Mouse (Mus musculus): ENCODE results near the gene Lrrc74a. TPM values are rescaled to one million over a fixed set of nuclear protein-coding genes. Genes with fewer than 3 reads are reported as not detected.

Gene Lrrc74a
- polyA plus RNA-seq, 1 experiment from 2014 or later, result not detected

DNA sequence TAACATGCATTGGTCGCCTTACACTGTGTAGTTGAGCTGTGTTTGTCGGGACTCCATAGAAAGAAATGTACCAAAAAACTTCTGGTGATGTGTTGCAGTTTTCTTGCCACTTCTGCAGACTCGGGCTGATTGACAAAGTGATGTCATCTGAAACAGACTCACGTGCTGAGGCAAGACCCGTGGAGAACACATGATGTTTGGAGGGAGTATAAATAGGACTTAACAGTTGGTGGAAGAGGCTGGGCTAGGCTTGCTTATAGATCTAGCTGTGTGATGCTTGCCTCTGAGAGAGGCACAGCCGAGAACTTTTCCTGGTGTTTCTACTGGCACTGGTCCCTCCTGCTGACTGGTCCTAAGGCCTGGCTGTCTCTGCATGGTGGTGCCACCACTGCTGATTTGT, 29.9 kb downstream of the Lrrc74a start:
- ATAC-seq, result no peak
- Histone ChIP-seq H3K9ac (ENCODE audit: low read depth, low read length) (no peak overlapping the region), H3K27me3 (replicated peaks; ENCODE audit: control insufficient read depth, insufficient read depth, low read length) (no peaks in the 10 kb centered on the region), H3K27ac (ENCODE audit: low read length) (no peak overlapping the region), H3K4me1 (ENCODE audit: control insufficient read depth, insufficient read depth, low read length) (0 out of 2 replicates have a peak, but pooled peaks cover 3% of the 10 kb centered on the region), H3K4me2 (ENCODE audit: low read depth, low read length) (no peak overlapping the region), H3K9me3 (ENCODE audit: control insufficient read depth, low read length) (no peaks in the 10 kb centered on the region), H3K4me3 (ENCODE audit: low read length) (no peak overlapping the region), H3K36me3 (ENCODE audit: control insufficient read depth, insufficient read depth, low read length) (no peaks in the 10 kb centered on the region)
- 68% methylated on average over 6 of the region's 6 CpGs for WGBS

GRCm38 (mm10) chr12:86766467-86766866, 32.3 kb downstream of the Lrrc74a start:
- 85% methylated on average over 8 of the region's 8 CpGs for WGBS
- H3K9ac ChIP-seq (ENCODE audit: low read depth, low read length), result no peak overlapping the region
- no peak overlapping the region for H3K4me3 ChIP-seq (ENCODE audit: low read length)
- no peak overlapping the region for H3K27ac ChIP-seq (ENCODE audit: low read length)
- 0 out of 2 replicates have a peak, but pooled peaks cover 3% of the 10 kb centered on the region for H3K4me1 ChIP-seq (ENCODE audit: control insufficient read depth, insufficient read depth, low read length)
- H3K36me3 ChIP-seq (ENCODE audit: control insufficient read depth, insufficient read depth, low read length), result no peaks in the 10 kb centered on the region
- ATAC-seq, result no peak
- no peaks in the 10 kb centered on the region for H3K9me3 ChIP-seq (ENCODE audit: control insufficient read depth, low read length)
- H3K27me3 ChIP-seq (replicated peaks; ENCODE audit: control insufficient read depth, insufficient read depth, low read length), result no peaks in the 10 kb centered on the region
- no peak overlapping the region for H3K4me2 ChIP-seq (ENCODE audit: low read depth, low read length)

- ATAC-seq, result peak; percentile 34; the same call in 1 of the 2 replicates
- Histone ChIP-seq H3K4me1 (ENCODE audit: control insufficient read depth, insufficient read depth, low read length) (peaks cover 3% of the 10 kb centered on the region; the same call in 1 of the 2 replicates), H3K4me3 (ENCODE audit: low read length) (no peak overlapping the region), H3K36me3 (ENCODE audit: control insufficient read depth, insufficient read depth, low read length) (no peaks in the 10 kb centered on the region), H3K27me3 (replicated peaks; ENCODE audit: control insufficient read depth, insufficient read depth, low read length) (no peaks in the 10 kb centered on the region), H3K4me2 (ENCODE audit: low read depth, low read length) (no peak overlapping the region), H3K9me3 (ENCODE audit: control insufficient read depth, low read length) (no peaks in the 10 kb centered on the region), H3K9ac (ENCODE audit: low read depth, low read length) (no peak overlapping the region), H3K27ac (ENCODE audit: low read length) (no peak overlapping the region)
- WGBS, result 35% methylated on average over 20 of the region's 20 CpGs
These were observed 33.9 kb downstream of the Lrrc74a start for GRCm38 (mm10) chr12:86767868-86768631.

GRCm38 (mm10) chr12:86768986-86769580, 34.9 kb downstream of the Lrrc74a start:
- H3K27ac ChIP-seq (ENCODE audit: low read length), result no peak overlapping the region
- H3K36me3 ChIP-seq (ENCODE audit: control insufficient read depth, insufficient read depth, low read length), result no peaks in the 10 kb centered on the region
- no peak overlapping the region for H3K4me2 ChIP-seq (ENCODE audit: low read depth, low read length)
- H3K27me3 ChIP-seq (replicated peaks; ENCODE audit: control insufficient read depth, insufficient read depth, low read length), result no peaks in the 10 kb centered on the region
- H3K4me3 ChIP-seq (ENCODE audit: low read length), result no peak overlapping the region
- no peaks in the 10 kb centered on the region for H3K9me3 ChIP-seq (ENCODE audit: control insufficient read depth, low read length)
- H3K4me1 ChIP-seq (ENCODE audit: control insufficient read depth, insufficient read depth, low read length), result peaks cover 3% of the 10 kb centered on the region; the same call in 1 of the 2 replicates
- H3K9ac ChIP-seq (ENCODE audit: low read depth, low read length), result no peak overlapping the region
- 37% methylated on average over 4 of the region's 4 CpGs for whole genome bisulfite sequencing
- ATAC-seq, result no peak

- Histone ChIP-seq H3K9ac (ENCODE audit: low read depth, low read length) (no peak overlapping the region), H3K4me1 (ENCODE audit: control insufficient read depth, insufficient read depth, low read length) (peaks cover 3% of the 10 kb centered on the region; the same call in 1 of the 2 replicates), H3K27ac (ENCODE audit: low read length) (peak overlapping the region; percentile 30; the same call in 1 of the 2 replicates), H3K4me2 (ENCODE audit: low read depth, low read length) (no peak overlapping the region), H3K27me3 (replicated peaks; ENCODE audit: control insufficient read depth, insufficient read depth, low read length) (no peaks in the 10 kb centered on the region), H3K4me3 (ENCODE audit: low read length) (no peak overlapping the region), H3K36me3 (ENCODE audit: control insufficient read depth, insufficient read depth, low read length) (no peaks in the 10 kb centered on the region), H3K9me3 (ENCODE audit: control insufficient read depth, low read length) (no peaks in the 10 kb centered on the region)
- ATAC-seq, result no peak
These were observed 35.6 kb downstream of the Lrrc74a start for GRCm38 (mm10) chr12:86769819-86770218.

DNA sequence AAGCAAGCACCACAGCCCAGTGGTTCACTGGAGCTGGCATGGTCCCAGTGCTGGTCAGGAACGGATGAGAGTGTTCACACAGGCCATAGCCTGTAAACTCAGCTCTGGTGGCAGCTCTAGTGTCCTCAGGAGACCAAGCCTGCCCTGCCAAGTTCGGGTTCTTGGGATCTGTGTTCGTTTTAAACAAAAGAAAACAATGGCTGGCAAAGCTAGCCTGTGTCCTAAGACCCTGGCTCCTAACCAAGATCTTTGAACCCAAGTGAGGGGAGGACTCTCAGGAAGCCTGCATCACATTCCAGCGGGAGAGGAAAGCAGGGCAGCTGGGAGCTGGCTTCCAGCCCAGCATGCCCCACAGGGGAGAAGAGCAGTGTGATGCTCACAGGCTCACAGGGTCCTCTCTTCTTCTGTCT, 36.1 kb downstream of the Lrrc74a start:
- Histone ChIP-seq H3K4me1 (ENCODE audit: control insufficient read depth, insufficient read depth, low read length) (peaks cover 4% of the 10 kb centered on the region; the same call in 1 of the 2 replicates), H3K4me2 (ENCODE audit: low read depth, low read length) (no peak overlapping the region), H3K9ac (ENCODE audit: low read depth, low read length) (no peak overlapping the region), H3K9me3 (ENCODE audit: control insufficient read depth, low read length) (no peaks in the 10 kb centered on the region), H3K27me3 (replicated peaks; ENCODE audit: control insufficient read depth, insufficient read depth, low read length) (no peaks in the 10 kb centered on the region), H3K36me3 (ENCODE audit: control insufficient read depth, insufficient read depth, low read length) (no peaks in the 10 kb centered on the region), H3K4me3 (ENCODE audit: low read length) (no peak overlapping the region), H3K27ac (ENCODE audit: low read length) (peak overlapping the region; percentile 31; the same call in 1 of the 2 replicates)
- 34% methylated on average over 4 of the region's 4 CpGs for WGBS
- no peak for ATAC-seq

GRCm38 (mm10) chr12:86770927-86771326, 36.8 kb downstream of the Lrrc74a start:
- Histone ChIP-seq H3K9me3 (ENCODE audit: control insufficient read depth, low read length) (no peaks in the 10 kb centered on the region), H3K27ac (ENCODE audit: low read length) (no peak overlapping the region), H3K27me3 (replicated peaks; ENCODE audit: control insufficient read depth, insufficient read depth, low read length) (no peaks in the 10 kb centered on the region), H3K4me1 (ENCODE audit: control insufficient read depth, insufficient read depth, low read length) (peaks cover 8% of the 10 kb centered on the region; the same call in 1 of the 2 replicates), H3K4me2 (ENCODE audit: low read depth, low read length) (no peak overlapping the region), H3K9ac (ENCODE audit: low read depth, low read length) (no peak overlapping the region), H3K4me3 (ENCODE audit: low read length) (no peak overlapping the region), H3K36me3 (ENCODE audit: control insufficient read depth, insufficient read depth, low read length) (no peaks in the 10 kb centered on the region)
- no peak for ATAC-seq
- 30% methylated on average over 3 of the region's 3 CpGs for WGBS

- Histone ChIP-seq H3K27ac (ENCODE audit: low read length) (no peak overlapping the region), H3K36me3 (ENCODE audit: control insufficient read depth, insufficient read depth, low read length) (no peaks in the 10 kb centered on the region), H3K4me1 (ENCODE audit: control insufficient read depth, insufficient read depth, low read length) (peaks cover 8% of the 10 kb centered on the region; the same call in 1 of the 2 replicates), H3K4me3 (ENCODE audit: low read length) (no peak overlapping the region), H3K9ac (ENCODE audit: low read depth, low read length) (no peak overlapping the region), H3K4me2 (ENCODE audit: low read depth, low read length) (no peak overlapping the region), H3K9me3 (ENCODE audit: control insufficient read depth, low read length) (no peaks in the 10 kb centered on the region), H3K27me3 (replicated peaks; ENCODE audit: control insufficient read depth, insufficient read depth, low read length) (no peaks in the 10 kb centered on the region)
- WGBS, result 10% methylated on average over 12 of the region's 12 CpGs
- peak; percentile 77 for ATAC-seq
These were observed 37.8 kb downstream of the Lrrc74a start for GRCm38 (mm10) chr12:86771823-86772427.

GRCm38 (mm10) chr12:86772551-86772950, 38.4 kb downstream of the Lrrc74a start:
- Histone ChIP-seq H3K4me2 (ENCODE audit: low read depth, low read length) (no peak overlapping the region), H3K27me3 (replicated peaks; ENCODE audit: control insufficient read depth, insufficient read depth, low read length) (no peaks in the 10 kb centered on the region), H3K4me1 (ENCODE audit: control insufficient read depth, insufficient read depth, low read length) (peaks cover 8% of the 10 kb centered on the region; the same call in 1 of the 2 replicates), H3K4me3 (ENCODE audit: low read length) (no peak overlapping the region), H3K9me3 (ENCODE audit: control insufficient read depth, low read length) (no peaks in the 10 kb centered on the region), H3K27ac (ENCODE audit: low read length) (no peak overlapping the region), H3K36me3 (ENCODE audit: control insufficient read depth, insufficient read depth, low read length) (no peaks in the 10 kb centered on the region), H3K9ac (ENCODE audit: low read depth, low read length) (no peak overlapping the region)
- ATAC-seq, result no peak
- 34% methylated on average over 3 of the region's 3 CpGs for WGBS

Measured in intestine, embryonic 16.5 days (tissue).